Mouse (Mus musculus) layer of hippocampus, adult 9-10 months (tissue): ENCODE data around the gene Sh3rf1.
A peak's percentile ranks its signal among the peaks of the same experiment; 100 is the strongest.

Experiments used
- DNase-seq: peaks from one replicate; pipeline ENCODE4 v3.0.0; 2022; ENCODE audit warnings: low spot score

Sh3rf1 gene

DNA sequence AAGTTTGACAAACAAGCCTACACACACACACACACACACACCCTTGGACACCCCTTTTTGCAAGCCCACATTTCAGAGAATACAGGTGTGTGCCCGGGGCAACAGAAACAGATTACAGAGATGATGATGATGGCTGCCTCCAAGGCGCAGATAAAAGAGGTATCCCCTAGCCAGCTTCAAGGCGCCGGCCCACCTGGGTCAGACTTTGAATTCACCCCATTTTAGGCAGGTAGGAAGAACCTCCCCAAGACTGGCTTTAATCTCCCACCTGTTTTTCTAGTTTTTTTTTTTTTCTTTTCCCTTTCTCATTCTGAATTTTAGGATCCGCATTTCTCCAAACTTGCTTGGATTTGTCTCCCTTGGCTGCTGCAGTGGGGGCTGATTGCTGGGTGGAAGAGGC lies 389 bp upstream of the Sh3rf1 start:
- DNase-seq = no peak

DNA sequence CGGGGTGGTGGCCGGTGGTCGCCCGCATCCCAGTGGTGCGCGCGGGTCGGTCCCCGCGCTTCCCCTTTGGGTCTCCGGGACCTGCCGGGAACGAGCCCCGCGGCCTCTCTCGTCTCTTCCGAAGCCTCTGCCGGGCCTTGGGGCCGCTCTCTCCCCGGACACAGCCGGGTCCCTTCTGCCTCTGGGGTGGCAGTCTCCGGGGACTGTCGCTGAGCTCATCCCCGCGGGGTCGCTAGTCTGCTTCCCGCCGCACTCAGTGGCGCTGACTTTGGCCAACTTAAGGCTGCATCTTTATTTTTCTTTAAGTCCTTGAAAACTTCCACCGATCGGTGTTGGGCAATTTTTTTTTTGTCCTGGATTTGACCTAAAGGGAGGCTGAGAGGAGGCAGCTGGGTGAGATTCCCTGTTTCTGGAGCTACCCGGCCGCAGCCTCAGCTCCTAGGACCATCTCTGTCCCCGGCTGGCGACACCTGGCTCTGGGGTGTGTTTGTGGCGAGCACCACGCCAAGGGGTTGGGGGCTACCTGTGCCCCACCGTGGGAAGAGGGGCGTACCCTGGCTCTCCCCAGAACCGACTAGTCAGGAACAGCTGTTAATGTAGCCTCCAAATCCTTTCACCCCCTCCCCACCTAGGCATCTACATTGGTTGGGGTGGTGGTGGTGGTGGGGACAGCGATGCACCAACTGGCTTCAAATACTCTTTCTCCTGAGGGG lies 864 bp downstream of the Sh3rf1 start:
- no peak for DNase-seq

- DNase-seq = no peak
Measured at GRCm38 (mm10) chr8:61225581-61226395, 2.1 kb downstream of the Sh3rf1 start.

- no peak for DNase-seq
Measured at GRCm38 (mm10) chr8:61226632-61227031, 3.0 kb downstream of the Sh3rf1 start.

DNA sequence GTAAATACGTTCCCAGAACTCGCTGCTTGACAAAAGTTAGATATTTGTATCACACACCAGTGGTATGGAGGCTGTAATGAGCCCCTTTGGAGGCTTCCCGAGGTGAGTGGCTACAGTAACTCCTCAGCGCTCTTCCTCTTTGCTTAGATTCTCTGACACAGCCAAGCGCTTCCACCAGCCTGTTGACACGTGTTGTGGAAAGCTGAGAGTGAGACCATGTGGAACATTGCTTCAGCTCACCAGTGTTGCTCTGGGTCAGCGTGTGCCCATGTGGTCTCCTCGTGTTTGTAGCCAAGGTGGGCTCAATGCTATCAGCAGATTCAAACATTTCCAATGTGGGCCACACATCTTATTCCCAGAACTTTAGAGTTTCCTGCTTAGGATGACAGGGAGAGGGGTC lies 5.0 kb downstream of the Sh3rf1 start:
- DNase-seq = no peak

DNA sequence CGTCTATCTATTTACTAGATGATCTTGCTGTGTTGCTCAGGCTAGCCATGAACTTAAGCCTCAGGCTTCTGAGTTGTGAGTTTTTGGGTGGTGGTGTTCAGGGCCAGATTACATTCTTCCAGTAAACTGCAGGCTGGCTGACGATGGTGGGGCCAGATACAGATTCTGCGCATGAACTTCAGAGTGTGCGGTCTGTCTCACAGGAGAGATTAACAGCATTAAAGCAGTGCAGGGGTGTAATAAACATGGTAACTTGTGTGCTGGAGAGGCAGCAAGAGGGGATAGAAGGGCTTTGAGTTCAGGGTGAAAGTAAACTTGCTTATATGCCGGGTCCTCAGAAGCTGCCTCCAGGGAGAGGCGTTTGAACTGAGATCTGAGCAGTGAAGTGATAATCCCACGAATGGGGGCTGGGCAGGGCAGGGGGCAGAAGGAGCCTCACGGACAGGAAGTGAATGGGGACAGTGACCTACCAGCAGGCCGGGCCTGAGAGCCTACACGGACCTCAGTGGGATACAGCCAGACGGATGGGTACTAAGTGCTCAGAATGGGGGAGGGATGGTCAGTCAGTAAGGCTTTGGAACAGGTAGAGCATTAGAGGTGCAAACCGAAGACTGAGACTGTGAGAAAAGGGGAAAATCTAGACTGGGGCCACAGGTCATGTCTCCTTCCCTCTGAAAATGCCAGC lies 6.0 kb downstream of the Sh3rf1 start:
- DNase-seq = no peak

DNA sequence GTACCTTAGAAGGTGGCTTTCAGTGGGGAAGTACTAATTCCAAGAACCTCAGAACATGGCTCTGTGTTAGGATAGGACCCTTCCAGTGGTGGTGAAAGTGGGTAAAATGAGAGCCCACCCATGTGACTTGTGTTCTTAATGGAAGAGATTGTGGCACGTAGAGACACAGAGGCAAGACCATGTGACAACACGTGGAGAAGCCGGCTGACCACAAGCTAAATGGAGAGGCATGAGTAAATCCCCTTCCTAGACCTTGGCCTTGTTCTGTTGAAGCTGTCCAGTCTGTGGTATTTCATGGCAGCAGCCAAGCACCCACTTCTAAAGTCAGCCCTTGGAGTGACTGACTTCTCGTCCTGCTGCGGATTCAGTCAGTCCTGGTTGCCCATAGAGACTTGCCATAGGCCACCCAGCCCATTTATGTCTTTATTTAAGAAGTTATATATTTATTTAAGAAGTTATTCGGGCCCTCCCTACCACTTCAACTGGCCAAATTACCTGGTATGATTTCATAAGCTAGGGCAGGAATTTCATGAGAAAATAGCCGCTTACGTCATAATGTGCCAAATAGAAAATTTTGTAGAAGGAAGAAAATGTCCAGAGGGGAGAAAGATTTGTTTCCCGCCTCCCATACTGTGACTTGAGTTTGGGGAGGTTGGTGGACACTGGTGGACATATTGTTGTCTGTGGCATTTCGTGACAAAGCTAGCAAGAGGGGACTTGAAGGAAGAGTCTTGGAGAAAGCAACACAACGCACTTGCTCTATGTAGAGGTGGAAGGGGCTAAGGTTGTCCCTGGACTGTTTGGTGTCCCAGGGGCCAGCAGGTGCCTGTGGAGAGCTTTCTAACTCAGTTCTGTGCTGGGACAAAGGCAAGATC lies 7.4 kb downstream of the Sh3rf1 start:
- no peak for DNase-seq

- DNase-seq = no peak
Measured at GRCm38 (mm10) chr8:61235499-61235898, 11.8 kb downstream of the Sh3rf1 start.

DNA sequence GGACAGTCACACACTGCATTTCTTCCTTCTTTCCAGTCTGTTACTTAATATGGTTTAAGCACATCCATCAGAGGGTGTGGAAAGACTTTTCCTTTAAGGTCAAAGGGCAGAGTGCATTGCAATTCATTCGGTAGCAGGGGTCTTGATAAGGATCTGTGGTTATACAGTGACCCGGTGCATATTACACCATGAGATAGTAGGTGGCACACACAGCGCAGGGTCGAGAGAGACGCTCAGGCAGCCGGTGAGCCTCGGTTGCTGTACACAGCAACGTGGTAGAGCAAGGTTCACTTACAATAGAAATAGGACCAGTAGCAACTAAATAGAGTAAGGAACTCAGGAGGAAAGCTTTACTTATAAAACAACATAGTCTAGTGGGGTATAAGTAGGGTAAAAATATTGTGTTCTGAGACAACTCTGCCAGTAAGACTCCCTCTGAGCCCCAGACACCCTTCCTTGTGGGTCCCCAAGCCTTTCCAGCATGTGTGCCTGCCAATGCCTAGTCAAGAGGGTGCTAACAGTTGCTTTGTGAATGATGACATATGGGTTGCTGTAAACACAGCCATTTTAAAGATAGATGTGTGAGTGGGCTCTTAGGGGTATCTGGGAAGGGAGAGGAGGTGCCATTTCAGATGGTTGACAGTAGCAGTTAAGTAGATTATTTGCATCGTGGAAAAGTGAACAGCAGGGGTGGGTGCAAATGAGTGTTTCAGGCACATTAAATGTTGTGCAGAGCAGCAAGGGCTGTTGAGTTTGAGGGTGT lies 13.0 kb downstream of the Sh3rf1 start:
- no peak for DNase-seq

DNA sequence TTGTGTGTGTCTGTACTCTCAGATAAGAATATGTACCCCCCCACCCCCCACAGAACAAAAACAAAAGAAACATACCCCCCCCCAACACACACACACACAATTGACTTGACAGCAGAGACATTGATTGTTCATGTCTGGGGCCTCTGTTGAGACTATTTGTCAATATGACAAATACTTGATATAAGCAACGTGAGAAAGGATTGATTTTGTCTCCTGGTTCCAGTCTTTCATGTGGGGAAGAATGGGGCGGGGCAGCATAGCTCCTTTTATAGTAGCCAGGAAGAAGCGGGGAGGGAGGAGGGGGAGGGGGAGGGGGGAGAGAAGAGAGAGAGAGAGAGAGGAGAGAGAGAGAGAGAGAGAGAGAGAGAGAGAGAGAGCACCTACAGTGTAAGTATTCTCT lies 15.9 kb downstream of the Sh3rf1 start:
- DNase-seq = no peak

DNA sequence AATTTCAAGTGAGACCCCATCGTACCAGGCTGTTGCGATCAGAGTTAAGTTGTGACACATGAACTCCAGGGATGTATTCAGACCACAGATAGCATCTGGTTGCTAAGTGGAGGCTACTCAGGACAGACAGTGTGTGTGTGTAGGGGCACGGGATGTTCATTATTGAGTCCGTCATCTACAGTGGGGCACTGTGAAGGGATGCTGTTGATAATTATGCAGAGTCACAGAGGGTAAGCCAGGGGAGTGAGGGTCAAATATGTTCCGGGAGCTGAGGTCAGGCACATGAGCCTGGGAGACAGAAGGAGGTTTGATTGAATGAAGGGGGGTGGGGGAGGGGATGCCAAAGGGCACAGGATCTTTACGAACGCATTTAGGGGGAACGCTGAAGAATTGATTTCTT lies 17.6 kb downstream of the Sh3rf1 start:
- no peak for DNase-seq

GRCm38 (mm10) chr8:61242896-61243295 lies 19.2 kb downstream of the Sh3rf1 start:
- DNase-seq = no peak

DNA sequence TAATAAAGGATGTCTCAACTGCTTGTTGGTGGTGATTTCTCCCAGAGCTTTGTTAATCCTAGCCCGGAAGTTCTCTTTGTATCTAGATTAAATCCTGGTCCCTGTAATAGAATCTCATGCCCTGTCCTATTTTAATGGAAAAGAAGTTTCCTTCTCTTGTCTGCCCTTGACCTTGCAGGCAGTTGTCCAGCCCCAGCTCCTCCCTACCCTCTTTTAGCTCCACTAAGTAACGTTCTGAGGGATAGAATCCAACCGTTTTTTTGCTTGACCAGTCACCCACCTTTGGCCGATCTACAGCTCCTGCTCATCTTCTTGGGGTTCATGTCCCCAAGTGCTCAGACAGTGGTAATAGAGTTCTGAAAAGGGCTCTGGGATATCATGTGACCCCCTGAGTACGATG lies 19.8 kb downstream of the Sh3rf1 start:
- DNase-seq = no peak

- DNase-seq = no peak
Measured at GRCm38 (mm10) chr8:61244157-61244556, 20.5 kb downstream of the Sh3rf1 start.

- DNase-seq = no peak
Measured at GRCm38 (mm10) chr8:61247270-61248025, 23.8 kb downstream of the Sh3rf1 start.

DNA sequence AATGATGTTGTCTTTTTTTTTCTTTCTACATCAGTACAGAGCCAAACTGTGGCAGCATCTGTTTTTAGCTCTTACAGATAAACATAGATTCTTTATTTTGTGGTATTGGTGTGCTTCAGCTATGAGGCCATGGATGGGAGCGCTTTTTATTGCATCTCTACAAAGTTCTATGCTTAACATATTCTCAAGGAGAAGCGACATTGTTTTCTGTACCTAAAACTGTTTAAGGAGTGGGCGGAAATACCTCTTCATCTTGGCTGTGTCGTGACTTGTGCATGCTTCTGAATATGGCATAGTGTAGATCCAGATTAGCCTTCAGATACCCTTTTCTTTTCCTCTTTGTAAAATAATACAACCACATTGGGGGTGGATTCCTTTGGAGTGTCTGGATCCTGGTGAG lies 25.8 kb downstream of the Sh3rf1 start:
- DNase-seq = no peak

DNA sequence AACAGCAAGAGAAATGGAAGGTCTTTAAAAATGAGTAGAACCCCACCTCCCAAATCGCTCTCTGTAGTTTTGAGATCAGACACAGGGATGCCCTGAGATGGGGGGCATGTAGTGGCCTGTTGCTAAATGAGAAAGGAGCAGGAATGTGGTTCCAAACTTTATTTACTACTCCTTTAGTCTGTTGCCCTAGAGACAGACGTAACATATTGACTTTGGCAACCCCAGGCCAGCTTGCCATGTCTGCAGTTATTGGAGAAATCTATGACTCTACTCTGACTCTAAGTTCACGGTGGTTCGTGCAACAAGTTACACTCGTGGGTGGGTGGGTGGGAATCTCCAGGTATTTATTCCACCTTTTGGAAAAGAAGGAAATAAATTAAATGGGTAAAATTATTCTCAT lies 30.5 kb downstream of the Sh3rf1 start:
- no peak for DNase-seq

DNA sequence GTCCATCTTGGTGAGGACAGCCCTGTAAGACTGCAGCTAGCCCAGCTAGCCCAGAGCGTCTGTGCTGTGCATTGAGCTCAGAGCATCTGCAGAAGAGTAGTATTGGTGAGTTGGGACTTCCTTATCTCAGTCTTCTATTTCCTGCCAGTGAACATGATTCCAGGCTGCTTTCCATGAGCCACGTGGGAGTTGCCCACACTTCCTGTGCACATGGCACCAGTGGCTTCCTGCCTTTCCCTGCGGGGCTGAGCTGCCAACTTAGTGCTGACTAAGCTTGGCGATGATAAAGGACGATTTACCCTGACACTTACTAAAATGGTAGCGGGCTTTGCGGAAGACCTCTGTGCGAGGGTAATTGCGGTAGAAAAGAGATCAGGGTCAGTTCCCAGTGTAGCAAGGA lies 35.2 kb downstream of the Sh3rf1 start:
- peak; percentile 32 for DNase-seq

DNA sequence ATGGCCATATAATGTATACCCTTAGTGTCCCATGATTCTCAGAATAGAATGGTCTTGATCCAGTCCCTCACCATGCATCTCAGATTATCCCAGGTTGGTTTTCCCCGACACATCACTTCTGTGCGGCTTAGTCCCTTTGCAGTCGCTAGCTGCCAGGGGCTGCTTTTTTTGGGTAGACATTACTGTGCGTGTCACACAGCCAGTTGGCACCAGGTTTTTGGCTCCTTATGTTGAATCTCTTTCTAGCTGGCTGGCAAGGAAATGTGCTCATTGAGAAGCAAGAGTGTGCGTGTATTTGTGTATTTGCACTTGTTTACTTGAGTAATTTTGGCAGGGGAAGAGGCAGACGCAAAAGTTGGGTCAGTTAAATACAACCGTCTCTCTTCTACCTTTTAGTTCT lies 35.9 kb downstream of the Sh3rf1 start:
- peak; percentile 47 for DNase-seq

- no peak for DNase-seq
Measured at GRCm38 (mm10) chr8:61260530-61260929, 36.9 kb downstream of the Sh3rf1 start.

- no peak for DNase-seq
Measured at GRCm38 (mm10) chr8:61261374-61261773, 37.7 kb downstream of the Sh3rf1 start.
